Mouse (Mus musculus) layer of hippocampus, postnatal 36 days (tissue): ENCODE data around the gene Cacna1c. TPM values are rescaled to one million over a fixed set of nuclear protein-coding genes. Genes with fewer than 3 reads are reported as not detected.

Source experiments
- DNase-seq, 2 experiments: peaks; one replicate each; pipeline ENCODE4 v3.0.0; 2022
- total RNA-seq, 2 experiments: library from RNA; stranded (reverse); gene quantifications; 2 replicates each; pipeline ENCODE4 v1.2.3; 2021

Cacna1c gene
- total RNA-seq: 10 to 100 TPM; 78.0 to 92.9 TPM

- no peak for DNase-seq
Measured at GRCm38 (mm10) chr6:119196382-119197305, at the start of gene Cacna1c. Cacna1c (minus strand) TSS chr6:119196418.

- no peak for DNase-seq
Measured at GRCm38 (mm10) chr6:119240871-119241705, 44.9 kb upstream of the Cacna1c start.

- no peak for DNase-seq
Measured at GRCm38 (mm10) chr6:119240256-119240655, 44.0 kb upstream of the Cacna1c start.

- DNase-seq: no peak
Measured at GRCm38 (mm10) chr6:119239341-119240005, 43.3 kb upstream of the Cacna1c start.

- DNase-seq: peak; percentile 65 to 75
Measured at GRCm38 (mm10) chr6:119237427-119237989, 41.3 kb upstream of the Cacna1c start.

- no peak for DNase-seq
Measured at GRCm38 (mm10) chr6:119236241-119236640, 40.0 kb upstream of the Cacna1c start, which contains the start of gene Cacna2d4. Cacna2d4 (plus strand) TSS chr6:119236526.

- DNase-seq: no peak
Measured at GRCm38 (mm10) chr6:119235441-119235840, 39.2 kb upstream of the Cacna1c start.

GRCm38 (mm10) chr6:119233066-119233465, 36.8 kb upstream of the Cacna1c start:
- no peak for DNase-seq

GRCm38 (mm10) chr6:119228861-119229603, 32.8 kb upstream of the Cacna1c start:
- DNase-seq: peak in 1 of 2 experiments; percentile 36

GRCm38 (mm10) chr6:119227001-119227400, 30.8 kb upstream of the Cacna1c start:
- DNase-seq: no peak

- DNase-seq: no peak
Measured at GRCm38 (mm10) chr6:119225731-119226130, 29.5 kb upstream of the Cacna1c start.

GRCm38 (mm10) chr6:119225226-119225625, 29.0 kb upstream of the Cacna1c start:
- no peak for DNase-seq

GRCm38 (mm10) chr6:119224451-119225195, 28.4 kb upstream of the Cacna1c start:
- peak; percentile 36 to 40 for DNase-seq

GRCm38 (mm10) chr6:119220297-119220696, 24.1 kb upstream of the Cacna1c start:
- DNase-seq: peak; percentile 55 to 56

- DNase-seq: no peak
Measured at GRCm38 (mm10) chr6:119219237-119219870, 23.1 kb upstream of the Cacna1c start.

GRCm38 (mm10) chr6:119218591-119218990, 22.4 kb upstream of the Cacna1c start:
- DNase-seq: peak in 1 of 2 experiments; percentile 1

- peak in 1 of 2 experiments; percentile 1 for DNase-seq
Measured at GRCm38 (mm10) chr6:119217661-119218060, 21.4 kb upstream of the Cacna1c start.

- no peak for DNase-seq
Measured at GRCm38 (mm10) chr6:119215040-119215613, 18.9 kb upstream of the Cacna1c start.

- no peak for DNase-seq
Measured at GRCm38 (mm10) chr6:119214190-119214589, 18.0 kb upstream of the Cacna1c start.

- no peak for DNase-seq
Measured at GRCm38 (mm10) chr6:119213375-119213774, 17.2 kb upstream of the Cacna1c start.
